Mouse (Mus musculus) forebrain, embryonic 10.5 days (tissue): ENCODE data around the gene Tubgcp2. TPM values are rescaled to one million over a fixed set of nuclear protein-coding genes. Genes with fewer than 3 reads are reported as not detected.

Experiments used
- DNase-seq: peaks from one replicate; pipeline ENCODE4 v3.0.0-alpha.2; 2017; ENCODE audit warnings: low spot score; ENCODE audit errors: extremely low spot score
- H3K27ac ChIP-seq: fragments of 300-500 bp; sonication (generic); 2 replicates; pipeline ENCODE4 v1.5.1; 2016; ENCODE audit warnings: mild to moderate bottlenecking
- H3K27me3 ChIP-seq: fragments of 300-500 bp; sonication (generic); 2 replicates; pipeline ENCODE4 v1.6.1; 2016; ENCODE audit warnings: mild to moderate bottlenecking; ENCODE audit not compliant: poor library complexity, severe bottlenecking
- H3K36me3 ChIP-seq: fragments of 300-500 bp; sonication (generic); replicated peaks from 2 replicates; pipeline ENCODE4 v1.6.1; 2016; ENCODE audit warnings: mild to moderate bottlenecking, moderate library complexity
- H3K4me1 ChIP-seq: fragments of 300-500 bp; sonication (generic); 2 replicates; pipeline ENCODE4 v1.6.1; 2016
- H3K4me3 ChIP-seq: fragments of 300-500 bp; sonication (generic); 2 replicates; pipeline ENCODE4 v1.5.1; 2016; ENCODE audit warnings: mild to moderate bottlenecking, moderate library complexity
- H3K9me3 ChIP-seq: fragments of 300-500 bp; sonication (generic); 2 replicates; pipeline ENCODE4 v1.6.1; 2016; ENCODE audit warnings: mild to moderate bottlenecking, moderate library complexity
- WGBS: fragments of 180-500 bp; shearing (Covaris S2); methylation state at CpG from one replicate; pipeline ENCODE4 v1.1.7; 2016; 5-methylcytosine and 5-hydroxymethylcytosine counted together
- polyA plus RNA-seq: library from polyadenylated mRNA; unstranded; fragments of >200 nt; fragmentation: Nextera tagmentation; extraction: Ambion mirVana; gene quantifications from 2 replicates; pipeline ENCODE4 v1.2.1, GENCODE M21; 2016

Gene Tubgcp2
- polyA plus RNA-seq, 1 experiment from 2014 or later = 80.6 TPM

GRCm38 (mm10) chr7:139993532-139993931 lies 42.9 kb downstream of the Tubgcp2 start:
- Histone ChIP-seq H3K9me3 (no peaks in the 10 kb centered on the region), H3K27ac (no peak overlapping the region), H3K27me3 (peaks cover 10% of the 10 kb centered on the region; the same call in 1 of the 2 replicates), H3K4me3 (no peak overlapping the region), H3K4me1 (no peaks in the 10 kb centered on the region), H3K36me3 (peaks cover 47% of the 10 kb centered on the region)
- no peak for DNase-seq
- WGBS = 90% methylated on average over 6 of the region's 6 CpGs

GRCm38 (mm10) chr7:139992406-139992805 lies 44.1 kb downstream of the Tubgcp2 start, which contains the start of gene Adam8:
Gene Adam8 (minus strand): TSS chr7:139992562.
- no peaks in the 10 kb centered on the region for H3K9me3 ChIP-seq
- peaks cover 35% of the 10 kb centered on the region for H3K36me3 ChIP-seq
- 0 out of 2 replicates have a peak, but pooled peaks cover 6% of the 10 kb centered on the region for H3K27me3 ChIP-seq
- no peak within 1 kb of the TSS for H3K4me3 ChIP-seq
- no peak within 1 kb of the TSS for H3K27ac ChIP-seq
- no peak for DNase-seq
- no peaks in the 10 kb centered on the region for H3K4me1 ChIP-seq
- 26% methylated on average over 7 of the region's 7 CpGs for WGBS

GRCm38 (mm10) chr7:139990864-139991394 lies 45.5 kb downstream of the Tubgcp2 start:
- Histone ChIP-seq H3K27ac (no peak overlapping the region), H3K36me3 (peaks cover 21% of the 10 kb centered on the region), H3K9me3 (no peaks in the 10 kb centered on the region), H3K27me3 (0 out of 2 replicates have a peak, but pooled peaks cover 6% of the 10 kb centered on the region), H3K4me3 (no peak overlapping the region), H3K4me1 (no peaks in the 10 kb centered on the region)
- DNase-seq = no peak
- 76% methylated on average over 8 of the region's 8 CpGs for WGBS

GRCm38 (mm10) chr7:139988272-139988671 lies 48.2 kb downstream of the Tubgcp2 start:
- Histone ChIP-seq H3K9me3 (no peaks in the 10 kb centered on the region), H3K4me1 (no peaks in the 10 kb centered on the region), H3K27me3 (peaks cover 6% of the 10 kb centered on the region; the same call in 1 of the 2 replicates), H3K36me3 (peaks cover 9% of the 10 kb centered on the region), H3K4me3 (no peak overlapping the region), H3K27ac (no peak overlapping the region)
- WGBS = 88% methylated on average over 9 of the region's 9 CpGs
- no peak for DNase-seq

- Histone ChIP-seq H3K4me3 (no peak overlapping the region), H3K4me1 (no peaks in the 10 kb centered on the region), H3K27me3 (peaks cover 12% of the 10 kb centered on the region), H3K36me3 (peaks cover 9% of the 10 kb centered on the region), H3K9me3 (no peaks in the 10 kb centered on the region), H3K27ac (no peak overlapping the region)
- no peak for DNase-seq
- 89% methylated on average over 11 of the region's 11 CpGs for WGBS
These were observed 52.0 kb downstream of the Tubgcp2 start for GRCm38 (mm10) chr7:139984505-139984904.

GRCm38 (mm10) chr7:139982058-139982457 lies 54.4 kb downstream of the Tubgcp2 start:
- Histone ChIP-seq H3K36me3 (peaks cover 9% of the 10 kb centered on the region), H3K4me1 (peaks cover 16% of the 10 kb centered on the region), H3K27ac (no peak overlapping the region), H3K9me3 (no peaks in the 10 kb centered on the region), H3K4me3 (no peak overlapping the region), H3K27me3 (peaks cover 26% of the 10 kb centered on the region)
- DNase-seq = no peak
- WGBS = 90% methylated on average over 11 of the region's 11 CpGs

GRCm38 (mm10) chr7:139980778-139981177 lies 55.7 kb downstream of the Tubgcp2 start:
- H3K4me1 ChIP-seq = peaks cover 18% of the 10 kb centered on the region
- H3K9me3 ChIP-seq = no peaks in the 10 kb centered on the region
- H3K27me3 ChIP-seq = peaks cover 36% of the 10 kb centered on the region
- H3K4me3 ChIP-seq = no peak overlapping the region
- H3K27ac ChIP-seq = no peak overlapping the region
- 55% methylated on average over 3 of the region's 3 CpGs for WGBS
- peaks cover 7% of the 10 kb centered on the region for H3K36me3 ChIP-seq
- no peak for DNase-seq

GRCm38 (mm10) chr7:139979011-139979719 lies 57.3 kb downstream of the Tubgcp2 start:
- Histone ChIP-seq H3K4me3 (peak overlapping the region; percentile 66), H3K4me1 (peaks cover 21% of the 10 kb centered on the region), H3K27ac (no peak overlapping the region), H3K27me3 (peaks cover 36% of the 10 kb centered on the region), H3K36me3 (no peaks in the 10 kb centered on the region; the same call in 1 of the 2 replicates), H3K9me3 (no peaks in the 10 kb centered on the region)
- 50% methylated on average over 13 of the region's 13 CpGs for WGBS
- no peak for DNase-seq

- H3K36me3 ChIP-seq = no peaks in the 10 kb centered on the region
- peak within 1 kb of the TSS; percentile 66 for H3K4me3 ChIP-seq
- peak; percentile 82 for DNase-seq
- H3K27ac ChIP-seq = peak within 1 kb of the TSS; percentile 80
- peaks cover 36% of the 10 kb centered on the region for H3K27me3 ChIP-seq
- H3K9me3 ChIP-seq = no peaks in the 10 kb centered on the region
- peaks cover 21% of the 10 kb centered on the region for H3K4me1 ChIP-seq
- 6% methylated on average over 32 of the region's 32 CpGs for WGBS
These were observed 58.1 kb downstream of the Tubgcp2 start, which contains the start of gene 6430531B16Rik for GRCm38 (mm10) chr7:139978278-139978892. Gene 6430531B16Rik (minus strand): TSS chr7:139978755.

GRCm38 (mm10) chr7:139975471-139975870 lies 61.0 kb downstream of the Tubgcp2 start:
- H3K4me3 ChIP-seq = no peak overlapping the region
- no peaks in the 10 kb centered on the region for H3K9me3 ChIP-seq
- H3K4me1 ChIP-seq = peaks cover 21% of the 10 kb centered on the region
- peaks cover 60% of the 10 kb centered on the region for H3K27me3 ChIP-seq
- no peaks in the 10 kb centered on the region for H3K36me3 ChIP-seq
- 60% methylated on average over 5 of the region's 5 CpGs for WGBS
- no peak for DNase-seq
- H3K27ac ChIP-seq = no peak overlapping the region; the same call in 1 of the 2 replicates

GRCm38 (mm10) chr7:139974307-139974706 lies 62.2 kb downstream of the Tubgcp2 start:
- WGBS = 93% methylated on average over 10 of the region's 10 CpGs
- Histone ChIP-seq H3K27me3 (peaks cover 58% of the 10 kb centered on the region), H3K4me3 (no peak overlapping the region)

GRCm38 (mm10) chr7:139972923-139973331 lies 63.5 kb downstream of the Tubgcp2 start:
- no peaks in the 10 kb centered on the region for H3K36me3 ChIP-seq
- H3K27ac ChIP-seq = no peak overlapping the region
- H3K4me1 ChIP-seq = peaks cover 17% of the 10 kb centered on the region
- H3K9me3 ChIP-seq = no peaks in the 10 kb centered on the region
- peaks cover 65% of the 10 kb centered on the region for H3K27me3 ChIP-seq
- H3K4me3 ChIP-seq = no peak overlapping the region
- no peak for DNase-seq

More at GRCm38 (mm10) chr7:139974307-139974706, 62.2 kb downstream of the Tubgcp2 start:
- Histone ChIP-seq H3K4me1 (peaks cover 30% of the 10 kb centered on the region), H3K27ac (no peak overlapping the region), H3K9me3 (no peaks in the 10 kb centered on the region), H3K36me3 (no peaks in the 10 kb centered on the region)
- no peak for DNase-seq

GRCm38 (mm10) chr7:139971436-139971835 lies 65.0 kb downstream of the Tubgcp2 start:
- H3K27ac ChIP-seq = no peak overlapping the region
- H3K4me1 ChIP-seq = peaks cover 24% of the 10 kb centered on the region
- H3K9me3 ChIP-seq = no peaks in the 10 kb centered on the region
- WGBS = 73% methylated on average over 6 of the region's 6 CpGs
- H3K4me3 ChIP-seq = no peak overlapping the region
- no peak for DNase-seq
- peaks cover 60% of the 10 kb centered on the region for H3K27me3 ChIP-seq
- no peaks in the 10 kb centered on the region for H3K36me3 ChIP-seq
